Mouse (Mus musculus): Measurements from ENCODE around the gene Tmem130. TPM values are rescaled to one million over a fixed set of nuclear protein-coding genes. Genes with fewer than 3 reads are reported as not detected.
A peak's percentile ranks its signal among the peaks of the same experiment; 100 is the strongest.

The Tmem130 gene
- polyA plus RNA-seq, 1 experiment from 2014 or later: 3.0 TPM

DNA sequence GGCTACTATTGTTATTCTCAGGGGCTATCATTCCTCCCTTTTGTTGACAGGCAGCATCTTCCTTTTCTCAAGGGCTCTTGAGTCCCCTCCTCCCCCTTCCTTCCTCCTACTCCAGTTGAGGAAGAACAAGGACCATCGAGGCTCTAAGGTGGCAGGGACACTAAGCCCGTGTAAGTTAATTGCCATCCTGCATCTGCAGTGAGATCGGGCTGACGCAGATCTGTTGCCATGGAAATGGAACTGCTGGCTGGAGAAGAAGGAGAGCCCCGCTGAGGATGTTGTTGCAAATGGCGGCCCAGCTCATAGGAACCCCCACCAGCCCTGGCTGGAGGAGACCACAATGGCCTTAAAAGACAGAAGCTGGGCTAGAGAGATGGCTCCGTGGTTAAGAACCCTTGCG is 3.2 kb downstream of the Tmem130 start:
- Histone ChIP-seq H3K4me3 (ENCODE audit: low read depth, low read length) (no peak overlapping the region), H3K27ac (replicated peaks; ENCODE audit: low read depth, low read length) (no peak overlapping the region), H3K36me3 (replicated peaks; ENCODE audit: control insufficient read depth, insufficient read depth, low read depth, low read length) (no peaks in the 10 kb centered on the region), H3K4me1 (ENCODE audit: control insufficient read depth, insufficient read depth, low read length) (no peaks in the 10 kb centered on the region; the same call in 1 of the 2 replicates), H3K9me3 (replicated peaks; ENCODE audit: control insufficient read depth, low read length) (no peaks in the 10 kb centered on the region), H3K9ac (replicated peaks; ENCODE audit: low read length) (no peak overlapping the region), H3K27me3 (ENCODE audit: control insufficient read depth, insufficient read depth, low read length) (peaks cover 13% of the 10 kb centered on the region), H3K4me2 (ENCODE audit: low read depth, low read length) (no peak overlapping the region)
- DNase-seq (ENCODE audit: low spot score) (peak; percentile 45), ATAC-seq (replicated peaks; ENCODE audit: insufficient number of reproducible peaks, low FRiP score, low TSS enrichment, low read depth) (no peak; the same call in 1 of the 2 replicates)
- 9% methylated on average over 8 of the region's 8 CpGs for WGBS

DNA sequence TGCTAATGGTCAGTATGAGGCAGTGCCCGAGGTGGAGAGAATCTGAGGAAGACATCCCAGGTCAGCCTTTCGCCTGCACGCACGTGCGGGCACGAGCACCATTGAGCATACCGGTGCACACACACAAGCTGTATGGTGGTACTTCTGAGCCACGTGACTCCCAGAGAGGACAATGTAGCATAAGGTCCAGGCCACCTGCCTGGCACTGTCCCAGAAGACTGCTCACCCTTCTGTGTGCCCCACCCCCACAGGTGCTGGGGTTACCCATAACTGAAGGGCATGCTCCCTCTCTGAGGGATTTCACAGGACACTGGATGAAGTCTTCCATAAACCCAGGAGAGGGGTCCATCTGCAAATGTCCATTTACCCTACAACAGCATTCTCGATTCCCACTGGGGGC is 4.2 kb downstream of the Tmem130 start:
- ATAC-seq (replicated peaks; ENCODE audit: insufficient number of reproducible peaks, low FRiP score, low TSS enrichment, low read depth) (no peak), DNase-seq (ENCODE audit: low spot score) (no peak)
- Histone ChIP-seq H3K4me1 (ENCODE audit: control insufficient read depth, insufficient read depth, low read length) (no peaks in the 10 kb centered on the region; the same call in 1 of the 2 replicates), H3K36me3 (replicated peaks; ENCODE audit: control insufficient read depth, insufficient read depth, low read depth, low read length) (no peaks in the 10 kb centered on the region), H3K9ac (replicated peaks; ENCODE audit: low read length) (no peak overlapping the region), H3K27ac (replicated peaks; ENCODE audit: low read depth, low read length) (no peak overlapping the region), H3K27me3 (ENCODE audit: control insufficient read depth, insufficient read depth, low read length) (peaks cover 11% of the 10 kb centered on the region), H3K4me2 (ENCODE audit: low read depth, low read length) (no peak overlapping the region), H3K9me3 (replicated peaks; ENCODE audit: control insufficient read depth, low read length) (no peaks in the 10 kb centered on the region), H3K4me3 (ENCODE audit: low read depth, low read length) (no peak overlapping the region)
- WGBS: 83% methylated on average over 9 of the region's 9 CpGs

DNA sequence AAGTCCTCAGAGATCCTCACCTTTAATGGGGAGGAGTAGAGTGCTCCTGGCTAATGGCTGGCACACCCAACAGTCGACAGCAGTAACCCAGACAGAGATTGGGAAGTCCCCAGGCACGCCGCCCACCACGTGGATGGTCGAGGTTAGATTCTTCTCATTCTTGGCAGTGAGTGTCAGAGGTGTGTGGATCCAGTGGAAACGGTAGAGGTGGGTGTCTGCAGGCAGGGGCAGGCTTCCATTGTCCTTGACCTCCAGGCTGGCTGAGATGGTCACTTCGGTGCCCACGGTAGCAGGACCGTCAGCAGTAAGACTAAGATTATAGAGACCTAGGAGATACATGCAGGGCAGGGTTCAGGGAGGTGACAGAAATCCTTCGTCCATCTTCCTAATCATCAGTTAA is 6.4 kb downstream of the Tmem130 start:
- 81% methylated on average over 10 of the region's 10 CpGs for WGBS

GRCm38 (mm10) chr5:144753041-144753440 is 8.6 kb downstream of the Tmem130 start:
- WGBS: 66% methylated on average over 7 of the region's 7 CpGs
- no peaks in the 10 kb centered on the region for H3K4me1 ChIP-seq (ENCODE audit: control insufficient read depth, insufficient read depth, low read length)
- H3K4me3 ChIP-seq (ENCODE audit: low read depth, low read length): no peak overlapping the region
- H3K9me3 ChIP-seq (replicated peaks; ENCODE audit: control insufficient read depth, low read length): no peaks in the 10 kb centered on the region
- H3K9ac ChIP-seq (replicated peaks; ENCODE audit: low read length): no peak overlapping the region
- H3K27ac ChIP-seq (replicated peaks; ENCODE audit: low read depth, low read length): no peak overlapping the region
- DNase-seq (ENCODE audit: low spot score) (peak; percentile 57), ATAC-seq (replicated peaks; ENCODE audit: insufficient number of reproducible peaks, low FRiP score, low TSS enrichment, low read depth) (no peak)
- no peaks in the 10 kb centered on the region for H3K36me3 ChIP-seq (replicated peaks; ENCODE audit: control insufficient read depth, insufficient read depth, low read depth, low read length)
- H3K27me3 ChIP-seq (ENCODE audit: control insufficient read depth, insufficient read depth, low read length): no peaks in the 10 kb centered on the region
- no peak overlapping the region for H3K4me2 ChIP-seq (ENCODE audit: low read depth, low read length)

More for the DNA sequence above, 6.4 kb downstream of the Tmem130 start:
- ATAC-seq (replicated peaks; ENCODE audit: insufficient number of reproducible peaks, low FRiP score, low TSS enrichment, low read depth): no peak
- Histone ChIP-seq H3K27ac (replicated peaks; ENCODE audit: low read depth, low read length) (no peak overlapping the region), H3K4me1 (ENCODE audit: control insufficient read depth, insufficient read depth, low read length) (no peaks in the 10 kb centered on the region), H3K36me3 (replicated peaks; ENCODE audit: control insufficient read depth, insufficient read depth, low read depth, low read length) (no peaks in the 10 kb centered on the region), H3K9ac (replicated peaks; ENCODE audit: low read length) (no peak overlapping the region), H3K4me2 (ENCODE audit: low read depth, low read length) (no peak overlapping the region), H3K27me3 (ENCODE audit: control insufficient read depth, insufficient read depth, low read length) (no peaks in the 10 kb centered on the region), H3K4me3 (ENCODE audit: low read depth, low read length) (no peak overlapping the region), H3K9me3 (replicated peaks; ENCODE audit: control insufficient read depth, low read length) (no peaks in the 10 kb centered on the region)
- DNase-seq (ENCODE audit: low spot score): no peak

- peak; percentile 10 for DNase-seq (ENCODE audit: low spot score)
- WGBS: 14% methylated on average over 5 of the region's 5 CpGs
These were observed 9.2 kb downstream of the Tmem130 start for GRCm38 (mm10) chr5:144752432-144752831.

GRCm38 (mm10) chr5:144737101-144737500 is 24.5 kb downstream of the Tmem130 start:
- Histone ChIP-seq H3K27ac (replicated peaks; ENCODE audit: low read depth, low read length) (no peak overlapping the region), H3K36me3 (replicated peaks; ENCODE audit: control insufficient read depth, insufficient read depth, low read depth, low read length) (no peaks in the 10 kb centered on the region), H3K27me3 (ENCODE audit: control insufficient read depth, insufficient read depth, low read length) (no peaks in the 10 kb centered on the region), H3K9me3 (replicated peaks; ENCODE audit: control insufficient read depth, low read length) (no peaks in the 10 kb centered on the region), H3K9ac (replicated peaks; ENCODE audit: low read length) (no peak overlapping the region), H3K4me3 (ENCODE audit: low read depth, low read length) (no peak overlapping the region), H3K4me1 (ENCODE audit: control insufficient read depth, insufficient read depth, low read length) (no peaks in the 10 kb centered on the region), H3K4me2 (ENCODE audit: low read depth, low read length) (no peak overlapping the region)
- DNase-seq (ENCODE audit: low spot score): no peak
- WGBS: 92% methylated on average over 14 of the region's 14 CpGs
- ATAC-seq (replicated peaks; ENCODE audit: insufficient number of reproducible peaks, low FRiP score, low TSS enrichment, low read depth): no peak

More at GRCm38 (mm10) chr5:144752432-144752831, 9.2 kb downstream of the Tmem130 start:
- H3K4me1 ChIP-seq (ENCODE audit: control insufficient read depth, insufficient read depth, low read length): no peaks in the 10 kb centered on the region
- no peak overlapping the region for H3K27ac ChIP-seq (replicated peaks; ENCODE audit: low read depth, low read length)
- H3K4me3 ChIP-seq (ENCODE audit: low read depth, low read length): no peak overlapping the region
- H3K4me2 ChIP-seq (ENCODE audit: low read depth, low read length): no peak overlapping the region
- no peaks in the 10 kb centered on the region for H3K36me3 ChIP-seq (replicated peaks; ENCODE audit: control insufficient read depth, insufficient read depth, low read depth, low read length)
- ATAC-seq (replicated peaks; ENCODE audit: insufficient number of reproducible peaks, low FRiP score, low TSS enrichment, low read depth): no peak
- no peaks in the 10 kb centered on the region for H3K27me3 ChIP-seq (ENCODE audit: control insufficient read depth, insufficient read depth, low read length)
- no peaks in the 10 kb centered on the region for H3K9me3 ChIP-seq (replicated peaks; ENCODE audit: control insufficient read depth, low read length)
- H3K9ac ChIP-seq (replicated peaks; ENCODE audit: low read length): no peak overlapping the region

DNA sequence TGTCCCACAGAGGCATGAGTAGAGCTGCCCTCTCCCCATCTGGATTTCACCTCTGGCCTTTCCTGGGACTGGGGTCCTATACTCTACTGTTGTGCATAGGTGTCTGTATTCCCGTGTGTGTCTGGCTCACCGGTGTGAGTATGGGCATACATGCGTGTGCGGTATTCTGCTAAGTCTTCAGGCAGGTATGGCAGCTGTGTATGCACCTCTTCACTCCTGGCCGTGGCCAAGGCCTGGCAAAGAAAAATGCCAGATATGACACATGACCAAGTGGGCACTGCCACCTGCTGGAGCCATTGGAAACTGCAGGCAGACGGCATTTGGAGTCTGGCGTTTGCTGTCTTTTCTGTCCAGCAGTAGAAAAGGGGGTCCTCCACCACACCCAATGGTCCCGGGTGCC is 26.7 kb downstream of the Tmem130 start:
- H3K27me3 ChIP-seq (ENCODE audit: control insufficient read depth, insufficient read depth, low read length): no peaks in the 10 kb centered on the region
- H3K9ac ChIP-seq (replicated peaks; ENCODE audit: low read length): no peak overlapping the region
- 30% methylated on average over 8 of the region's 8 CpGs for WGBS
- H3K9me3 ChIP-seq (replicated peaks; ENCODE audit: control insufficient read depth, low read length): no peaks in the 10 kb centered on the region
- no peaks in the 10 kb centered on the region for H3K4me1 ChIP-seq (ENCODE audit: control insufficient read depth, insufficient read depth, low read length)
- peak; percentile 79 for DNase-seq (ENCODE audit: low spot score)
- no peak overlapping the region for H3K4me3 ChIP-seq (ENCODE audit: low read depth, low read length)
- H3K4me2 ChIP-seq (ENCODE audit: low read depth, low read length): no peak overlapping the region
- H3K27ac ChIP-seq (replicated peaks; ENCODE audit: low read depth, low read length): no peak overlapping the region
- no peaks in the 10 kb centered on the region for H3K36me3 ChIP-seq (replicated peaks; ENCODE audit: control insufficient read depth, insufficient read depth, low read depth, low read length)
- peak; percentile 71; the same call in 1 of the 2 replicates for ATAC-seq (replicated peaks; ENCODE audit: insufficient number of reproducible peaks, low FRiP score, low TSS enrichment, low read depth)

DNA sequence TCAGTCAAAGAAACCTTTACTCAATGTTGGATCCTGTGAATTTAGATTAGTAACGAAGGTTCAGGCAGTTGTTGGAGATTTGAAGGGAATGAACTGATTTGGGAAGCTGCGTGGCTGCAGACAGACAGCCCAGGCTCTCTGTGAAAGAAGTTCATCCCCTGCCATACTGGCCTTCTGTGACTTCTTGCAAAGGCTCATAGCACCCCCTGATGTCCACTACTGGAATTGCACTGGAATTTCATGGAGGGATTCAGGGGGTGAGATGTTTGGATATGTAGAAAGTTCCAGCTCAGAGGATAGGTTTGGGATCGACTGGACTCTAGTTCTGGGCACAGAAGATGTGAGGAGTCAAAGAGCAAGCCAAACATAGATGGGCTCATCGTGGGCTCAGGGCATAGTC is 27.7 kb downstream of the Tmem130 start:
- ATAC-seq (replicated peaks; ENCODE audit: insufficient number of reproducible peaks, low FRiP score, low TSS enrichment, low read depth) (no peak), DNase-seq (ENCODE audit: low spot score) (peak; percentile 79)
- Histone ChIP-seq H3K9me3 (replicated peaks; ENCODE audit: control insufficient read depth, low read length) (no peaks in the 10 kb centered on the region), H3K4me3 (ENCODE audit: low read depth, low read length) (no peak overlapping the region), H3K4me2 (ENCODE audit: low read depth, low read length) (no peak overlapping the region), H3K27ac (replicated peaks; ENCODE audit: low read depth, low read length) (no peak overlapping the region), H3K27me3 (ENCODE audit: control insufficient read depth, insufficient read depth, low read length) (no peaks in the 10 kb centered on the region), H3K36me3 (replicated peaks; ENCODE audit: control insufficient read depth, insufficient read depth, low read depth, low read length) (no peaks in the 10 kb centered on the region), H3K9ac (replicated peaks; ENCODE audit: low read length) (no peak overlapping the region), H3K4me1 (ENCODE audit: control insufficient read depth, insufficient read depth, low read length) (no peaks in the 10 kb centered on the region)
- WGBS: 29% methylated on average over 4 of the region's 4 CpGs

Data from embryonic facial prominence, embryonic 11.5 days (tissue).